Mouse (Mus musculus): ENCODE measurements at regions not wholly inside any gene's neighbourhood (a gene's known extent, or its start where the extent isn't known, plus 50 kb on each side); places are given as distances from the start of the nearest gene placed in this dataset.

- peak; percentile 70 for DNase-seq
These were observed 57.2 kb upstream of the Unc5b start for GRCm38 (mm10) chr10:60888541-60888940.

GRCm38 (mm10) chr10:60885348-60886275 is 54.2 kb upstream of the Unc5b start:
- DNase-seq: peak; percentile 23

- no peak for DNase-seq
These were observed 53.4 kb upstream of the Unc5b start for GRCm38 (mm10) chr10:60884806-60885205.

Measured in kidney, postnatal 10 days (tissue).